Mouse (Mus musculus): ENCODE measurements around the gene Arrdc1. TPM values are rescaled to one million over a fixed set of nuclear protein-coding genes. Genes with fewer than 3 reads are reported as not detected.

The Arrdc1 gene
- total RNA-seq, 2 experiments from 2014 or later: 2.2 to 2.4 TPM

Small RNA genes lying within 50 kb of the gene (microRNA-seq; reads per million reads assigned to microRNA genes)
- gene Gm22875: 0 reads per million in 2 experiments

Other genes starting within 250 kb of the Arrdc1 start
- under 1 TPM; 0.03 to 0.07 TPM for gene Cacna1b, start 172.1 kb downstream of the Arrdc1 start, total RNA-seq (2021)
- 10 to 100 TPM; 22.4 to 28.8 TPM for gene Ehmt1, start 15.6 kb downstream of the Arrdc1 start, total RNA-seq (2021)
- 10 to 100 TPM; 19.4 to 19.5 TPM for gene Zmynd19, start 14.5 kb upstream of the Arrdc1 start, total RNA-seq (2021)
- gene Dph7, start 27.1 kb upstream of the Arrdc1 start, total RNA-seq (2021): 1 to 10 TPM; 3.1 to 3.5 TPM
- gene Mrpl41, start 39.8 kb upstream of the Arrdc1 start, total RNA-seq (2021): 10 to 100 TPM; 35.7 to 38.7 TPM
- 10 to 100 TPM; 33.2 to 43.0 TPM for gene Pnpla7, start 40.8 kb upstream of the Arrdc1 start, total RNA-seq (2021)
- 10 to 100 TPM in 1 of 2 experiments, 1 to 10 TPM in 1; 7.9 to 10.7 TPM for gene Nsmf, start 119.1 kb upstream of the Arrdc1 start, total RNA-seq (2021)
- gene Entpd8, start 145.1 kb upstream of the Arrdc1 start, total RNA-seq (2021): under 1 TPM in 1 of 2 experiments, not detected in 1; 0.23 TPM
- not detected for gene Noxa1, start 159.9 kb upstream of the Arrdc1 start, total RNA-seq (2021)
- gene Nrarp, start 245.5 kb upstream of the Arrdc1 start, total RNA-seq (2021): 1 to 10 TPM; 5.9 to 6.7 TPM

Data from gastrocnemius, postnatal 36 days (tissue).